Mouse (Mus musculus): ENCODE measurements around the gene Abhd15. TPM values are rescaled to one million over a fixed set of nuclear protein-coding genes. Genes with fewer than 3 reads are reported as not detected.

Gene Abhd15
- polyA plus RNA-seq, 1 experiment from 2014 or later, result 3.9 TPM

- Histone ChIP-seq H3K27ac (ENCODE audit: low read length) (no peak overlapping the region), H3K4me2 (ENCODE audit: low read depth, low read length) (no peak overlapping the region), H3K36me3 (ENCODE audit: control insufficient read depth, insufficient read depth, low read length) (peaks cover 29% of the 10 kb centered on the region), H3K9me3 (ENCODE audit: control insufficient read depth, low read length) (no peaks in the 10 kb centered on the region), H3K4me1 (replicated peaks; ENCODE audit: control insufficient read depth, insufficient read depth, low read length) (peaks cover 9% of the 10 kb centered on the region), H3K27me3 (ENCODE audit: control insufficient read depth, insufficient read depth, low read depth, low read length) (no peaks in the 10 kb centered on the region), H3K4me3 (ENCODE audit: low read length) (no peak overlapping the region), H3K9ac (ENCODE audit: low read length) (no peak overlapping the region)
- WGBS, result 87% methylated on average over 22 of the region's 22 CpGs
- no peak for ATAC-seq (ENCODE audit: low read depth)
Measured at GRCm38 (mm10) chr11:77505291-77505980, 9.5 kb upstream of the Abhd15 start.

DNA sequence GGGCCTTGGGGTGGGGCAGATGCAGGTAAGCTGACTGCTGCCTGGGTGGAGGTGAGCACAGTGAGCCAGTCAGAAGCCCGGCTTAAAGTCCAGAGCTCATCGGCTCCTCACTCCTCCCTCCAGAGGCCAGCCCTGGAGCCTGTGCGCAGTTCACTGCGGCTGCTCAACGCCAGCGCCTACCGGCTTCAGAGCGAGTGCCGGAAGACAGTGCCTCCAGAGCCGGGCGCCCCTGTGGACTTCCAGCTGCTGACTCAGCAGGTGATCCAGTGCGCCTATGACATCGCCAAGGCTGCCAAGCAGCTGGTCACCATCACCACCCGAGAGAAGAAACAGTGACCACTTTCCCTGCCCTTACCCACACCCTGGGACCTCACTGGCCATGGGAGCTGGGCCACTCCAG is 8.6 kb upstream of the Abhd15 start:
- H3K9me3 ChIP-seq (ENCODE audit: control insufficient read depth, low read length), result no peaks in the 10 kb centered on the region
- 84% methylated on average over 14 of the region's 14 CpGs for WGBS
- peaks cover 26% of the 10 kb centered on the region for H3K36me3 ChIP-seq (ENCODE audit: control insufficient read depth, insufficient read depth, low read length)
- no peaks in the 10 kb centered on the region for H3K27me3 ChIP-seq (ENCODE audit: control insufficient read depth, insufficient read depth, low read depth, low read length)
- no peak overlapping the region for H3K9ac ChIP-seq (ENCODE audit: low read length)
- H3K4me1 ChIP-seq (replicated peaks; ENCODE audit: control insufficient read depth, insufficient read depth, low read length), result peaks cover 6% of the 10 kb centered on the region
- no peak overlapping the region for H3K27ac ChIP-seq (ENCODE audit: low read length)
- no peak overlapping the region for H3K4me3 ChIP-seq (ENCODE audit: low read length)
- ATAC-seq (ENCODE audit: low read depth), result no peak
- H3K4me2 ChIP-seq (ENCODE audit: low read depth, low read length), result no peak overlapping the region

- no peak for ATAC-seq (ENCODE audit: low read depth)
- Histone ChIP-seq H3K4me1 (replicated peaks; ENCODE audit: control insufficient read depth, insufficient read depth, low read length) (peaks cover 11% of the 10 kb centered on the region), H3K9me3 (ENCODE audit: control insufficient read depth, low read length) (no peaks in the 10 kb centered on the region), H3K27me3 (ENCODE audit: control insufficient read depth, insufficient read depth, low read depth, low read length) (no peaks in the 10 kb centered on the region), H3K4me2 (ENCODE audit: low read depth, low read length) (no peak overlapping the region), H3K36me3 (ENCODE audit: control insufficient read depth, insufficient read depth, low read length) (peaks cover 26% of the 10 kb centered on the region), H3K9ac (ENCODE audit: low read length) (no peak overlapping the region), H3K4me3 (ENCODE audit: low read length) (no peak overlapping the region), H3K27ac (ENCODE audit: low read length) (no peak overlapping the region)
- WGBS, result 84% methylated on average over 6 of the region's 6 CpGs
Measured at GRCm38 (mm10) chr11:77506941-77507340, 8.0 kb upstream of the Abhd15 start.

DNA sequence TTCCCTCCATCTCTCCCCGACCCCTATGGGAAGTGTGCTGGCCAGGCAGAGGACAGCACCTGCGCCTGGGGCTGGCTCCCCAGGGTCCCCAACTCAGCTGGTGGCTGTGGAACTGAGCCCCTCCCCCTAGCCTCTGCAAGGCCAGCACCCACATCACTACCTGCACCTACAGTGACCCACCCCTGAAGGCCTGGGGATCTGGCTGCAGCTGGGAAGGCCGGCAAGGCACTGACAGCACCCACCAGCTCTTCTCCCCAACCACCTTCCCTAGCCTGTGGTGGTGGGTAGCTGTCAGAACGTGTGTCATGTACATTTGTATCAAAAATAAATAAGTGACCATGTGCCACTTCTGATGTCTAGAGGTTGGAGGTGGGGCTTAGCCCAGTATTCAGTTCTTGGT is 7.5 kb upstream of the Abhd15 start:
- H3K4me1 ChIP-seq (replicated peaks; ENCODE audit: control insufficient read depth, insufficient read depth, low read length), result peaks cover 15% of the 10 kb centered on the region
- H3K4me2 ChIP-seq (ENCODE audit: low read depth, low read length), result no peak overlapping the region

GRCm38 (mm10) chr11:77508068-77509021 is 6.6 kb upstream of the Abhd15 start:
- no peak overlapping the region for H3K27ac ChIP-seq (ENCODE audit: low read length)
- H3K4me3 ChIP-seq (ENCODE audit: low read length), result peak overlapping the region; percentile 46
- H3K9ac ChIP-seq (ENCODE audit: low read length), result peak overlapping the region; percentile 66
- ATAC-seq (ENCODE audit: low read depth), result peak; percentile 66
- H3K4me1 ChIP-seq (replicated peaks; ENCODE audit: control insufficient read depth, insufficient read depth, low read length), result peaks cover 16% of the 10 kb centered on the region
- peaks cover 24% of the 10 kb centered on the region for H3K36me3 ChIP-seq (ENCODE audit: control insufficient read depth, insufficient read depth, low read length)
- no peaks in the 10 kb centered on the region for H3K9me3 ChIP-seq (ENCODE audit: control insufficient read depth, low read length)
- H3K27me3 ChIP-seq (ENCODE audit: control insufficient read depth, insufficient read depth, low read depth, low read length), result no peaks in the 10 kb centered on the region
- WGBS, result 20% methylated on average over 48 of the region's 49 CpGs
- H3K4me2 ChIP-seq (ENCODE audit: low read depth, low read length), result peak overlapping the region; percentile 88

More for the DNA sequence above, 7.5 kb upstream of the Abhd15 start:
- WGBS, result 61% methylated on average over 4 of the region's 4 CpGs
- H3K27ac ChIP-seq (ENCODE audit: low read length), result no peak overlapping the region
- no peaks in the 10 kb centered on the region for H3K9me3 ChIP-seq (ENCODE audit: control insufficient read depth, low read length)
- no peaks in the 10 kb centered on the region for H3K27me3 ChIP-seq (ENCODE audit: control insufficient read depth, insufficient read depth, low read depth, low read length)
- H3K4me3 ChIP-seq (ENCODE audit: low read length), result no peak overlapping the region
- ATAC-seq (ENCODE audit: low read depth), result no peak
- H3K36me3 ChIP-seq (ENCODE audit: control insufficient read depth, insufficient read depth, low read length), result peaks cover 26% of the 10 kb centered on the region
- no peak overlapping the region for H3K9ac ChIP-seq (ENCODE audit: low read length)

DNA sequence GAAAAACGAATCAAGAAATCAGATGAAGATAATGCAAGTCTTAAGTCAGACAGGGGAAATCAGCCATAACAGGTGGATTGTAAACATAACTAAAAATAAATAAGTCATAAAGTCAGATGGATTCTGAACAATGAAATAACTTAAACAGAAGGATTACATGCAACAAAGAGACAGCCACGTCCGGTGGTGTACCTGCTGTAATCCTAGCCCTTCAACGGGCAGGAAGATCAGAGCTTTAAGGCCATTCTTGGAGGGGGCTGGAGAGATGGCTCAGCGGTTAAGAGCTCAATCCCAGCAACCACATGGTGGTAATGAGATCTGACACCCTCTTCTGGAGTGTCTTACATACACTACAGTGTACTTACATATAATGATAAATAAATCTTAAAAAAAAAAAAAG is 3.6 kb upstream of the Abhd15 start:
- Histone ChIP-seq H3K4me1 (replicated peaks; ENCODE audit: control insufficient read depth, insufficient read depth, low read length) (peaks cover 41% of the 10 kb centered on the region), H3K36me3 (ENCODE audit: control insufficient read depth, insufficient read depth, low read length) (peaks cover 2% of the 10 kb centered on the region; the same call in 1 of the 2 replicates), H3K9me3 (ENCODE audit: control insufficient read depth, low read length) (no peaks in the 10 kb centered on the region), H3K27me3 (ENCODE audit: control insufficient read depth, insufficient read depth, low read depth, low read length) (peaks cover 8% of the 10 kb centered on the region; the same call in 1 of the 2 replicates), H3K27ac (ENCODE audit: low read length) (no peak overlapping the region), H3K4me3 (ENCODE audit: low read length) (no peak overlapping the region), H3K4me2 (ENCODE audit: low read depth, low read length) (no peak overlapping the region), H3K9ac (ENCODE audit: low read length) (no peak overlapping the region)
- 71% methylated on average over 5 of the region's 5 CpGs for WGBS
- ATAC-seq (ENCODE audit: low read depth), result no peak

GRCm38 (mm10) chr11:77512891-77513810 is 1.8 kb upstream of the Abhd15 start:
- peak; percentile 80 for ATAC-seq (ENCODE audit: low read depth)
- no peaks in the 10 kb centered on the region for H3K36me3 ChIP-seq (ENCODE audit: control insufficient read depth, insufficient read depth, low read length)
- peak overlapping the region; percentile 98 for H3K4me2 ChIP-seq (ENCODE audit: low read depth, low read length)
- H3K27ac ChIP-seq (ENCODE audit: low read length), result peak overlapping the region; percentile 86
- peaks cover 41% of the 10 kb centered on the region for H3K4me1 ChIP-seq (replicated peaks; ENCODE audit: control insufficient read depth, insufficient read depth, low read length)
- H3K9me3 ChIP-seq (ENCODE audit: control insufficient read depth, low read length), result no peaks in the 10 kb centered on the region
- H3K27me3 ChIP-seq (ENCODE audit: control insufficient read depth, insufficient read depth, low read depth, low read length), result peaks cover 8% of the 10 kb centered on the region; the same call in 1 of the 2 replicates
- WGBS, result under 1% methylated on average over 60 of the region's 84 CpGs
- peak overlapping the region; percentile 80 for H3K4me3 ChIP-seq (ENCODE audit: low read length)
- peak overlapping the region; percentile 83 for H3K9ac ChIP-seq (ENCODE audit: low read length)

DNA sequence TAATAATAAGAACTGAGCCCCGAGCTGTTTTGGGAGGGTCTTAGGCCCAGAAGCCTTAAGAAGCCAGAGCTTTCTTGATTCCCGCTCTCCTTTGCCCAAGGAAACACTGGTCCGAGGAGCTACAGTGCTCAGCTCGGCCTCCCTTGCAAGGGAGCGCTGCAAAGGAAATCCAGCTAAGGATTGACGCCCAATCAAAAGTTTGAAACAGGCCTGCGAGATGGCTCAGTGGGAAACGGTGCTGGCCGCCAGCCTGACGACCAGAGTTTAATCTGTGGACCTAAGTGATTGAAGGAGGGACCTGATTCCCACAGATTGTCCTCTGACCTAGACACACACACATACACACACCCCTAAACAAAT is 1.1 kb upstream of the Abhd15 start:
- 10% methylated on average over 10 of the region's 10 CpGs for WGBS

More for the DNA sequence above, 1.1 kb upstream of the Abhd15 start:
- peak overlapping the region; percentile 66 for H3K27ac ChIP-seq (ENCODE audit: low read length)
- peaks cover 8% of the 10 kb centered on the region; the same call in 1 of the 2 replicates for H3K27me3 ChIP-seq (ENCODE audit: control insufficient read depth, insufficient read depth, low read depth, low read length)
- peak; percentile 4; the same call in 1 of the 2 replicates for ATAC-seq (ENCODE audit: low read depth)
- H3K9ac ChIP-seq (ENCODE audit: low read length), result peak overlapping the region; percentile 76
- H3K4me3 ChIP-seq (ENCODE audit: low read length), result peak overlapping the region; percentile 80
- no peaks in the 10 kb centered on the region for H3K36me3 ChIP-seq (ENCODE audit: control insufficient read depth, insufficient read depth, low read length)
- H3K9me3 ChIP-seq (ENCODE audit: control insufficient read depth, low read length), result no peaks in the 10 kb centered on the region
- peaks cover 36% of the 10 kb centered on the region for H3K4me1 ChIP-seq (replicated peaks; ENCODE audit: control insufficient read depth, insufficient read depth, low read length)
- peak overlapping the region; percentile 98 for H3K4me2 ChIP-seq (ENCODE audit: low read depth, low read length)
